Mouse (Mus musculus): ENCODE data around the gene Htr1f. TPM values are rescaled to one million over a fixed set of nuclear protein-coding genes. Genes with fewer than 3 reads are reported as not detected.
"Not testable (repeated sequence)": the region's sequence is repeated elsewhere in the genome, so short reads cannot be mapped to it uniquely, and the experiment has no call there.

The Htr1f gene
- total and polyA plus RNA-seq, 3 experiments = not detected

DNA sequence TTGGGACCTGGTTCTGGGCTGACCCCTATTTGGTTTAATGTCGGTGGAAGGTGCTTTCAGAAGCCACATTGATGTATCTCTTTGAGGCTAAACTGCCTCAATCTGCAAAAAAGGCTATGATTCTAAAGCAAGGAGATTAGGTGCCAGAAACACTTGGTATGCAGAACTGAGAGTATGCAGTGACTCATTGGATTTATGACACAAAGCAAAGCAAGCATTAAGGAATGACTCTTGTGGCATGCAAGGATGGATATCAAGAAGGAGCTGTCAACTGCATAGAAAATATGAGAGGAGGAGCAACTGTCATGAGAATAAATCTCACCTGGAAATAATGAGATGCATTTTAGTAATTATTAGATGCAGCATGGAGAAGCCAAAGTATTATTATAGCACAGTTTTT, 35.8 kb downstream of the Htr1f start:
- TF ChIP-seq USF2 (IDR thresholded peaks at IDR 0.05; ENCODE audit: borderline replicate concordance in 1 of 2, insufficient read depth in 1 of 2, low read depth in 1 of 2, low read length in 2 of 2) (no peak), BHLHE40 (IDR thresholded peaks at IDR 0.05; ENCODE audit: borderline replicate concordance, low read depth, low read length) (no peak), ZNF384 (IDR thresholded peaks at IDR 0.05; ENCODE audit: low read depth, low read length) (no peak), ZKSCAN1 (IDR thresholded peaks at IDR 0.05; ENCODE audit: low read depth, low read length) (no peak), MAX (IDR thresholded peaks at IDR 0.05; ENCODE audit: low read length) (no peak), TAL1 (IDR thresholded peaks at IDR 0.05; ENCODE audit: low read length) (no peak), JUND (IDR thresholded peaks at IDR 0.05; ENCODE audit: low read depth, low read length) (no peak), TCF12 (IDR thresholded peaks at IDR 0.05; ENCODE audit: low read depth, low read length) (no peak), CHD2 (IDR thresholded peaks at IDR 0.05; ENCODE audit: low read length) (no peak), E2F4 (IDR thresholded peaks at IDR 0.05; ENCODE audit: borderline replicate concordance, low read depth, low read length) (no peak)
- H3K27me3 ChIP-seq (ENCODE audit: control insufficient read depth in 1 of 2, insufficient read depth in 2 of 2, low read length in 2 of 2) = peaks cover 0 to 2% of the 10 kb centered on the region in 2 experiments; a peak in 2 of 4 replicates
- no peaks in the 10 kb centered on the region for H3K36me3 ChIP-seq (ENCODE audit: control insufficient read depth in 1 of 2, insufficient read depth in 2 of 2, low read length in 2 of 2)
- no peak overlapping the region for H3K9ac ChIP-seq (ENCODE audit: control insufficient read depth, low read depth, low read length, poor library complexity, severe bottlenecking)
- no peaks in the 10 kb centered on the region for H3K9me3 ChIP-seq (replicated peaks; ENCODE audit: insufficient read depth, low read length)
- H3K4me3 ChIP-seq (ENCODE audit: control insufficient read depth in 1 of 2, insufficient read depth in 1 of 2, low read depth in 2 of 2, low read length in 2 of 2) = no peak overlapping the region
- no peaks in the 10 kb centered on the region for H3K4me1 ChIP-seq (ENCODE audit: control insufficient read depth in 1 of 2, insufficient read depth in 2 of 2, low read length in 2 of 2)
- H3K79me2 ChIP-seq (ENCODE audit: control insufficient read depth, insufficient read depth, low read length, poor library complexity) = no peaks in the 10 kb centered on the region
- no peak for DNase-seq (ENCODE audit: low read depth, low spot score)
- no peak overlapping the region for H3K27ac ChIP-seq (ENCODE audit: control insufficient read depth, low read depth, low read length)

GRCm38 (mm10) chr16:65066264-65066663, 39.4 kb downstream of the Htr1f start:
- Histone ChIP-seq H3K79me2 (ENCODE audit: control insufficient read depth, insufficient read depth, low read length, poor library complexity) (no peaks in the 10 kb centered on the region), H3K4me3 (ENCODE audit: control insufficient read depth in 1 of 2, insufficient read depth in 1 of 2, low read depth in 2 of 2, low read length in 2 of 2) (no peak overlapping the region), H3K9me3 (replicated peaks; ENCODE audit: insufficient read depth, low read length) (no peaks in the 10 kb centered on the region), H3K4me1 (ENCODE audit: control insufficient read depth in 1 of 2, insufficient read depth in 2 of 2, low read length in 2 of 2) (no peaks in the 10 kb centered on the region), H3K9ac (ENCODE audit: control insufficient read depth, low read depth, low read length, poor library complexity, severe bottlenecking) (no peak overlapping the region), H3K27me3 (ENCODE audit: control insufficient read depth in 1 of 2, insufficient read depth in 2 of 2, low read length in 2 of 2) (peaks cover 0 to 2% of the 10 kb centered on the region in 2 experiments; a peak in 2 of 4 replicates), H3K36me3 (ENCODE audit: control insufficient read depth in 1 of 2, insufficient read depth in 2 of 2, low read length in 2 of 2) (no peaks in the 10 kb centered on the region), H3K27ac (ENCODE audit: control insufficient read depth, low read depth, low read length) (no peak overlapping the region)
- no peak for DNase-seq (ENCODE audit: low read depth, low spot score)
- no peak for TF ChIP-seq JUND (IDR thresholded peaks at IDR 0.05; ENCODE audit: low read depth, low read length)
- no peak for TF ChIP-seq ELF1 (IDR thresholded peaks at IDR 0.05; ENCODE audit: low read depth, low read length)
- no peak for TF ChIP-seq TCF12 (IDR thresholded peaks at IDR 0.05; ENCODE audit: low read depth, low read length)
- TF ChIP-seq POLR2A (IDR thresholded peaks at IDR 0.05; ENCODE audit: control insufficient read depth in 1 of 2, insufficient read depth in 1 of 2, low read depth in 1 of 2, low read length in 2 of 2, poor library complexity in 1 of 2) = no peak
- no peak for TF ChIP-seq CHD2 (IDR thresholded peaks at IDR 0.05; ENCODE audit: low read length)
- TF ChIP-seq MAFK (IDR thresholded peaks at IDR 0.05; ENCODE audit: borderline replicate concordance, low read depth, low read length) = no peak
- TF ChIP-seq ZKSCAN1 (IDR thresholded peaks at IDR 0.05; ENCODE audit: low read depth, low read length) = no peak
- TF ChIP-seq POLR2AphosphoS2 (IDR thresholded peaks at IDR 0.05; ENCODE audit: low read length) = no peak
- TF ChIP-seq TAL1 (IDR thresholded peaks at IDR 0.05; ENCODE audit: low read length) = no peak
- no peak for TF ChIP-seq ZC3H11A (IDR thresholded peaks at IDR 0.05; ENCODE audit: low read depth, low read length)
- TF ChIP-seq MEF2A (IDR thresholded peaks at IDR 0.05; ENCODE audit: extremely low read depth, insufficient replicate concordance, low read depth, low read length, poor library complexity, severe bottlenecking) = no peak
- TF ChIP-seq NRF1 (IDR thresholded peaks at IDR 0.05; ENCODE audit: insufficient read depth, low read depth, low read length, poor library complexity, severe bottlenecking) = no peak
- no peak for TF ChIP-seq MAX (IDR thresholded peaks at IDR 0.05; ENCODE audit: low read length)
- no peak for TF ChIP-seq NELFE (IDR thresholded peaks at IDR 0.05; ENCODE audit: low read depth, low read length)
- TF ChIP-seq RCOR1 (IDR thresholded peaks at IDR 0.05; ENCODE audit: low read depth, low read length) = no peak
- no peak for TF ChIP-seq SMC3 (IDR thresholded peaks at IDR 0.05; ENCODE audit: low read depth, low read length)
- TF ChIP-seq POLR2AphosphoS5 (IDR thresholded peaks at IDR 0.05; ENCODE audit: borderline replicate concordance, low read depth, low read length) = no peak

DNA sequence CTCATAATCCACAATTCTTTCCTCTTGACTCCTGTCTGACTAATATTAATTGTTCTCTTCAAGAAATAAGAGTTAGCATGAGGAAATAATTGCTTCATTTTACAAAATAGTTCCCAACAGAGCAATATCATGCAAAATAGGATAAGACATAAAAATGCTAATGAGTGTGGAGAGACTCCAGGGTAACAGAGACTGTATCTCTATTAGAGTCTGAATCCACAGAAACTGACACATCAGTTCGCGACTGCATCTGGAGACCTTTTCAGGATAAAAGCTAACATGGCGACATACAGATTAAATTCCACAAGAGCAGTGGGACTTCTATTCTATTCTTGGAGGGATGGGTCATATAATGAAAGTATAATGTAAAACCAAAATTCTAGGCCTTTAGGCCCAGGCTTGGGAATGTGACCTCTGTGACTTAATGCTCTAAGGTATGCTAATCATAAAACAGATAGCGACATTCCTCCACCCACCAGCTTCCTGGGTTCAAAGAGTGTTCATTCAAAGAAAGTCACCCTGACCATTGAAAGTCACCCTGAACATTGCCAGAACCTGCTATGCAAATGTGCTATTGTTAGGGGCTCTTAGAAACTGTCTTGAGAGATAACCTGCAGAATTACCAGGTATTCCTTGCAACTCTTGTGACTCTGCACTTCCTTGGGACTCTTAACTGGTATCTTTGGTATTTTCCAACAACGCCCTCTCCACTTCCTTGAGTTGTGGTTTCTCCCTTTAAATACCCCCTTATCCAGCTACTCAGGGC, 67.8 kb downstream of the Htr1f start:
- H3K9me3 ChIP-seq (replicated peaks; ENCODE audit: insufficient read depth, low read length); H3K9ac ChIP-seq (ENCODE audit: control insufficient read depth, low read depth, low read length, poor library complexity, severe bottlenecking); H3K27ac ChIP-seq (ENCODE audit: control insufficient read depth, low read depth, low read length); H3K4me3 ChIP-seq (ENCODE audit: control insufficient read depth in 1 of 2, insufficient read depth in 1 of 2, low read depth in 2 of 2, low read length in 2 of 2); H3K4me1 ChIP-seq (ENCODE audit: control insufficient read depth in 1 of 2, insufficient read depth in 2 of 2, low read length in 2 of 2); H3K27me3 ChIP-seq (ENCODE audit: control insufficient read depth in 1 of 2, insufficient read depth in 2 of 2, low read length in 2 of 2); DNase-seq (ENCODE audit: low read depth, low spot score); H3K79me2 ChIP-seq (ENCODE audit: control insufficient read depth, insufficient read depth, low read length, poor library complexity); H3K36me3 ChIP-seq (ENCODE audit: control insufficient read depth in 1 of 2, insufficient read depth in 2 of 2, low read length in 2 of 2): not testable (repeated sequence)
